Mouse (Mus musculus) layer of hippocampus, postnatal 25 days (tissue): ENCODE results near the gene Fbln1. TPM values are rescaled to one million over a fixed set of nuclear protein-coding genes. Genes with fewer than 3 reads are reported as not detected.

Experiments used
- DNase-seq, 2 experiments: peaks; one replicate each; pipeline ENCODE4 v3.0.0; 2022; ENCODE audit warnings: mixed read lengths in 2 of 2, low spot score in 1 of 2; ENCODE audit errors: extremely low spot score in 1 of 2
- total RNA-seq, 2 experiments: library from RNA; stranded (reverse); gene quantifications; 2 replicates each; pipeline ENCODE4 v1.2.3; 2021

Fbln1 gene
- total RNA-seq, 2 experiments from 2014 or later, result 11.3 to 13.5 TPM

DNA sequence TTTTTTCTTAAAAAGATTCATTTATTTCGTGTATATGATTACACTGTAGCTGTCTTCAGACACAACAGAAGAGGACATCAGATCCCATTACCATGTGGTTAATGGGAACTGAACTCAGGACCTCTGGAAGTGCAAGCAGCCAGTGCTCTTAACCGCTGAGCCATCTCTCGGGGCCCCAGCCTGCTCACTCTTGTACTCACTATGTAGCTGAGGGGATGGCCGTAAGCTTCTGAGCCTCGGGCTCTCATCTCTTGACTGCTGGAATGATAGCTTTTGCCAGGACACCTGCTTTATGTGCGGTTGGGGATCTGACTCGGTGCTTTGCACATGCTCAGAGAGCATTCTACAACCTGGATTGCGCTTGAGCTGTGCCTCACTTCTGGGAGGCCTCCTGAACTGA is 1.4 kb upstream of the Fbln1 start:
- no peak for DNase-seq

DNA sequence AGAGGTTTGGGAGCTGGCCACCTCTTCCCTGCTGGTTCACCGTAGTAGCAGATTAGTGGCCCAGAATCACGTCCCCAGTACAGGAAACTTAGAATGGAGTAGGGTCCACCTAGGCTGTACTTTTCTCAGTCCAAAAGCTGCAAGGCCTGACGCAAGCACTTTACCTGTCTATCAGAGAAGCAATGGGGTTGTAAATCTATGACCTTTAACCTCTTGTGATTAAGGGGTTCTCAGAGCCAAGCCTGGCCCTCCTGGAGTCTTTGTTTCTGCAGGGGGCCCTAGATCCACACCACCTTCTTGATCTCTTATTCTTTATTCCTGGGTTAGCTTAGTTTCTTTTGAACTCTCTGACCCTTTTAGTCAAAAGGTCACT is 940 bp downstream of the Fbln1 start:
- no peak for DNase-seq

DNA sequence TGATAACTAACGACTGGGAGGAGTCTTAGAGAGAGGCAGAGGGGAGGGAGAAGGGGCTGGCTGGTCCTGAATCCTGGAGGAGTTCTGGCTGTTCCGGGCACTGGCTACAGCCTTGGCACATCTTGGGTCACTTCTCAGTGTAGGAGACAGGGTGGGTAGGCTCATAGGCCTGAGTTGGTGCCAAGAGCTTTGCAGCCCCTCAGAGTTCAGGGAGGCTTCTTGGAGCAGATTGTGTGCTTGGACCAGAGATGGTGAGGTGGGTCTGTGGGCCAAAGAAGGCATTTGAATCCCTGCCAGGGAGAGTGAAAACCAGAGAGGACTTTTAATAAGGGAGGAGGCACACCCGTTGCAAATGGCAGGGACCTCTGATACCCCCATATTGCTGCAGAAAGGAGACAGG is 1.3 kb downstream of the Fbln1 start:
- no peak for DNase-seq

DNA sequence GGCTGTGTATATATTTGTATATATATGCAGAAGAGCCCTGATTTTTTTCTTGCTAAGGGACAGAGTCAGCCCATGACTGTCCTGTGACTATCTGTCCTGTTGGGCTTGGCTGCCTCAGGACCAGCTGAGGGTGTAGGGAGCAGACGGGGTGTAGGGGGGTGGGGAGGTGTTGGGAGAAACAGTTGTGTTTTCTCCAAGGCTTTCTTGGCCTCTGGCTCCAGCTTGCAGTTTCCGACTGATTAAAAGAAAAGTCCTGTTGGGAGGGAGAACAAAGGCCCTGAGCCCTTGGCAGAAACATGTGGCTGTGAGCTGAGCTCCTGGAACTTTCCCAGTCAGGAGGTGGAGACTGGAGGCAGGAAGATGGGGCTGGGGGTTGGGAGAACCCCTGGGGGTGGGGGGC is 2.0 kb downstream of the Fbln1 start:
- DNase-seq, result no peak

DNA sequence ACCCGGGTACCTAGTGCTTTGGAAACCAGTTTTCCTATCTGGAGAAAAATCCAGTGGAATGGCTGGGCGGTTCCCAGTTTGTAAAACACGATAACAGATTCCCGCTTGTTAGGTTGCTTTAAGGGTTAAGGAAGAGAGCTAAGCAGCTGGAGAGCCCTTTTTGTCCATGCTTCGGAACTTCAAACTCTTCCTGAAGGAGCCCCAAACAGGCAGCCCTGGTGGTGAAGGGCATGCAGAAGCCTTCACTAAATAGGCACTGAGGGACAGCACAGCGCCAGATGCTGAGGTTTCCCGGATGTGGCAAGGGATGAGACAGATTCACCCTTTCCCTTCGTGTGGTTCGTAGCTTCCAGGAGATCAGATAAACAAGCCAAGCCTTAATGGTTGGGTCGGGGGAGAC is 2.6 kb downstream of the Fbln1 start:
- DNase-seq, result no peak

DNA sequence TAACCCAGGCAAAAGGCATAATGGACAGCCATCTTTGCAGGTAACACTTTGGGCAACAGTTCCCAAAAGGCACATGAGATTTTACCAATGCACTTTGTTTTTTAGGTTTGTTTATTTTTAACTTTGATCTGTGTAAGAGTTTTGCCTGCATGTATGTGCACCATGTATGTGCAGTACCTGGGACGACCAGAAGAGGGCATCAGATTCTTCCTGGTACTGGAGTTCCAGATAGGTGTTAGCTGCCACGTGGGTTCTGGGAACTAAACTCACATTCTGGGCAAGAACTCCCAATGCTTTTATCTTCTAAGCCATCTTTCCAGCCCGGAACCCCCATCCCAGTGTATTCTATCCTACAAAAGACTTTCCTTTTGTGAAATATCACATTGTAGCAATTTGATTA is 3.6 kb downstream of the Fbln1 start:
- no peak for DNase-seq

DNA sequence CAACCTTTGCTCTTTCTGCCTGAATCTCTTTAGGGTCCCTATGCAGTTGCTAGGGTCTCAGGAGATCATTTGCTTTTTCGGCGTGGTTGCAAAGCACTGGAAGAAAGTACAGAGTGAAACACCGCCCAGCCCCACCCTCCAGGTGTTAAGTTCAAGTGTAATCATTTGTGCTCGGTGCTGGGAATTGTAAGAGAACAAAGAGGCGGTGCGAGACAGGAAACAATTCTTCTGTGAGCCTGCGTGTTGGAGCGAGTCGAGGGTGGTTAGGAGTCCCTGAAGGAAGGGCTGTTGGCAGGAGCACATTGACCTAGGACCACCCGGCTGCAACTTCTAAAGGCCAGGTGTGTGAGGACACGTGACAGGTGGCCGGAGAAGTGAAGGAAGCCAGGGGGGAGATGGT is 4.9 kb downstream of the Fbln1 start:
- DNase-seq, result no peak

DNA sequence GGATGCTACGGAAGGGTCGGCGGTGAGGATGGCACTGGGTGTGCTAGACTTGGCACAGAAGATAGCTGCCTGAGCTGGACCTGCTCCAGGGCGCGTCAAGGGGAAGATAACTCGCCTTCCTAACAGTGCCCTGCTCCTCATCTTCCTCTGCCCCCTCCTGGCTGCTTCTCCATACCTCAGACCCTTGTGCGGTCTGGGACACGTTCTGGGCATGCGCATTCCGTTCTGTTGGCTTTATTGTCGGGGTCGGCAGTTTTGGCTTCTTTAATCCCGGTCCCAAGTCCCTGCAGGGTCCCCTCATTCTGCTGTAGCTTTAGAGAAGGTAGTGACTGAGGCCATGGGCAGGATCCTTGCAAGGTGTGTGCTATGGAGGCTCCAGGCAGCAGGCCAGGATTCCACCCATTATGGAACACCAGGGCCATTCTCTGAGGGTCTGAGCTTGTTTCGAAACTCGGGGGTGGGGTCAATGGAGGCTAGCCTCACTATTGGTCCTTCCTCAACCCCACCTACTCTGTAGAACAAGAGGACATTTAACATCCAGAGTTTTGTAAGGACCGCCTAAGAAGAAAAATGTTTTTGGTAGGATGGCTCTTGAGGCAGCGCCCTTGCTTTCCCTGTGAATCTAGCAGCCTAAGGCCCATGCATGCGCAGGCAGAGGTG is 5.5 kb downstream of the Fbln1 start:
- DNase-seq, result no peak

DNA sequence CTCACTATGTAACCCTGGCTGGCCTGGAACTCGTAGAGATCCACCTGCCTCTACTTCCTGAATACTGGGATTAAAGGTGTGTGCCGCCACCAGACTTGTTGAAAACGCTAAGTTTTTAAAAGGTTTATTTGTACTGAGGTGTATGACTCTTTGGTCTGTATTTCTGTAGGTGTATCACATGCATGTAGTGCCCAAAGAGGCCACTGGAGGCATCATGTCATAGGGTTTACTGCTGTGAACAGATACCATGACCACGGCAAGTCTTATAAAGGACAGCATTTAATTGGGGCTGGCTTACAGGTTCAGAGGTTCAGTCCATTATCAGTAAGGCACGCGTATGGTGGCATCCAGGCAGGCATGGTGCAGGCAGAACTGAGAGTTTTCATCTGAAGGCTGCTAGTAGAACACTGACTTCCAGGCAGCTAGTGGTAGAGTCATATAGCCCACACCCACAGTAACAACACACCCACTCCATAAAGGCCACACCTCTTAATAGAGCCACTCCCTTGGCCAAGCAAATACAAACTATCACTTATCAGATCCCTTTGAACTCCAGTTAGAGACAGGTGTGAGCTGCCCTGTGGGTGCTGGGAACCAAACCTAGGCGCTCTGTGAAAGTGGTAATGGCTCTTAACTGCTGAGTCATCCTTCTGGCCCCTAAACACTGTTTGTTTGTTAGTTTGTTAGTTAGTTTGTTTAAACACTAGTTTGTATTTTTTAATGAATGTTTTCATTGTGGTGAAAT is 10.5 kb downstream of the Fbln1 start:
- DNase-seq, result no peak

DNA sequence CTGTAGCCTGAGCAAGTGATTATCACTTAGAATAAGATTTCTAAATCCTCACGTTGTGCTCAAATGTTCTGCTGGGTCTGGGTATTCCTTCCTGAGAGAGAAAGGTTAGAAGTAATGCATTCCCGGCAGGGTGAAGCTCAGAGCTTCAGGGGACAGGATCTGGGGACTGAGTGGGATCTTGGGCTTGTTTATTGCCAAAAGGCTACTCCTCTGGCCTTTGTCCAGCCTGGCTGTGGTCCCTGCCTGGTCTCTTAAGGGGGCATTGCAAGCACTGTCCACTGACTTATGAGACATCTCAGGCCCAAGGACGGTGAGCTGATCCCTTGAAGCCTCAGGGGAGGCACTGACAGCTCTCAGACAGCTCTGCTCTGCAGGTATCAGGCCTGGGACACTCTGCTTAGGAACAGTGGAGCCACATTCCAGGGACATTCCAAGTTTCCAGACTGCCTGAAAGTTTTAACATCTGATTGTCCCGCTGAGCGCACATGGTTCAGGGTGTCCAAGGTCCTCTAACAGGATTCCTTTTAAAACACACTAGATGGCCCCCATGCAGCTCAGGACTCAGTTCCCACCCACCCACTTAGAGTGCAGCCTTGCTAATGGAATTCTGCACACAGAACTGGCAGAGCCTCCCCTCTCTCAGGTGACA is 13.0 kb downstream of the Fbln1 start:
- DNase-seq, result no peak

DNA sequence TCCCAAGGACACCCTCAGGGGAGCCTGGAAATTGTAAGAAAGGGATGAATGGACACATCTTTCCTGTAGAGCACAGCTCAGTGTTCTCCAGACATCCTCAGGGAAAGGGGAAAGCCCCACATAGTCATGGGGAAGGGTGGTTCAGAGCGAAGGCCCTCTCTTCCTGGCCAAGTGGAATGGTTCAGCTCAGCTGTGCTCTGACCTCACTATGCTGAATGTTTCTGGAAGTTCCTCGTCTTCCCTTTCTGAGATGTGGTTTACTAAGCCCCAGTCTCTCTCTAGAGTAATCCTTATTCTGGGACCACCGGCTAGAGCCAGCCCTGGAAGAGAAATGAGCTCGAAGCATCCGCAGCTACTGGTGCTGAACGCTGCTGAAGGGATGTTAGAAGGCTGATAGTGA is 14.6 kb downstream of the Fbln1 start:
- no peak for DNase-seq

DNA sequence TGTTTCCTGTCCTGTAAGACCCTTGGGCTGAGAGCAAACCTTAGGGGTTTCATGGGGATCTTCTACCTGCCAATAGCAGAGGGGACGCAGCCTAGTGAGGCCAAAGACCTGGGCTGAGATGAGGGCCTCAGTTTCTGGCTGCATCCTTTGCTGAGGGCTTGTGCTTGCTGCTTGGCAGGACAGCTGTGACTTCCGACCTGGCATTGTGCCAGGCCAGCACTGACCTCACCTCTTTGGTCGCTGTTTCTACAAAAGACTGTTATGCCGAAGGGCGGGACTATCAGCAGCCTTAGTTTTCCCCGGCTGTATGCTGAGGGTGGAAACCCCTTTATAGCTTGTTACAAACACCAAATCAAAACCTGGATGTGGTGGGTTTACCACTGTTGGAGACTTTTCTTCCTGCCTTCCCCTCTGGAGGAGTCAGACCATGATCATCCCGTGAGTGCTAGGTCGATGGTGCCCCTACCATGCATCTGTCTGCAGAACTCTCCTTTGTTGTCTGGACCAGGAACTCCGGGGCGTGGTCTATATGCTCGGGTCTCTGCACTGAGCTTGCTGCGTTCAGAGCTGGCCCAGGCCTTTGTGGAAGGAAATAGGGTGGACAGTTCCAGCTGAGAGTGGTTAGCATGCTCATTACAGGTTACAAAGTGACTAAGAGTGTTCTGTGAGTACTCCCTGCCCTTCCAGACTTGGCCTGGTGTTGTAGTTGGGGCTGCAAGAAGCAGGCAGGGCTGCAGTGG is 15.5 kb downstream of the Fbln1 start:
- DNase-seq, result no peak

DNA sequence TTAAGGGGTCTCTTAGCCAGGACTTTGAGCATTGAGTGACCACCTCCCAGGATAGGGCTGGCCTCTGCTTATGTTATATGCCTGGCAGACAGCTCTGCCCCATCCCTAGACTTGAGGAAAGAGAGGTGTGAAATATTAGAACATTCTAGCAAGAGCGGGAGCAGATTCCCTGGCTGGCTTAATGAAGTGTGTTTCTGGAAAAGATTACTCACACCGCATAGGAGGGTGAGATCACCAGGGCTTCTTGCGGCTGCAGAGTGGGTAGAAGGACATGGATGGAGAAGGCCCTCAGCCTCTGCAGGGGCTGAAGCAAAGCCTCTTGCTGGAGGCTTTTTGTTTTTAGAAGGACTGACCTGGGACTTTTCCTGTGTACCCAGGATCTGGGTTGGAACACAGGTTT is 19.9 kb downstream of the Fbln1 start:
- no peak for DNase-seq

DNA sequence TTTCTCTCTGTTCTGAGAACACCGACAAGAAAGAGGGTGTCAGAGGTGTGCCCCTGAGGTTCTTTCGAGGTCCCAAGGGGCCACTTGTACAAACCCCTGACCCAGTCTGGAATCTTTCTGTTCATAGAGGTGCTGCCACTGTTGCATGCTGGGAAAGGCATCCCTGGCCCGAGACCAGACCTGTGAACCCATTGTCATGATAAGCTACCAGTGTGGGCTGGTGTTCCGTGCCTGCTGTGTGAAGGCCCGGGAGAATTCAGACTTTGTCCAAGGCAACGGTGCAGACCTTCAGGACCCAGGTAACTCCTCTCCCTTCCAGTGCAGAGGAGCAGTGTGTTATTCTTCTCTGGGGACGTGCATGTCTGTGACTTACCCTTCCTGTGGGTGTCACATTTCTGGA is 21.1 kb downstream of the Fbln1 start:
- no peak for DNase-seq

DNA sequence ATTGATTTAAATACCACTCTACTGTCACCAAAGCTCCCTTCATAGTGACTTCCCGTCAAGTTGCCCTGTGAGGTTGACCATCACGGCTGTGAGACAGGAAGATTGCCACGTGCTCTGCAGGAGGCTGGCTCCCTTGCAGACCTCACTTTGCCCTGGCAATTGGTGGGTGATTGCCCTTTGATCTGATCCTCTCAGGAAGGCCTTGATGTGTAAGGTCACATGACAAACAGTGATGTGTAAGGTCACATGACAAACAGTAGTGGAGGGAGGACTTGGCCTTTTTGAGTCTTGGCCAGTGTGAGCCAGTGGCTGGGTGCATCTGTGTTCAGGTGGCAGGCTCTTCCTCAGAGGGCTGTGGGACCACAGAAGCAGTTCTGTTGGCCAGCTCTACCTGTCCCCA is 22.8 kb downstream of the Fbln1 start:
- DNase-seq, result no peak

DNA sequence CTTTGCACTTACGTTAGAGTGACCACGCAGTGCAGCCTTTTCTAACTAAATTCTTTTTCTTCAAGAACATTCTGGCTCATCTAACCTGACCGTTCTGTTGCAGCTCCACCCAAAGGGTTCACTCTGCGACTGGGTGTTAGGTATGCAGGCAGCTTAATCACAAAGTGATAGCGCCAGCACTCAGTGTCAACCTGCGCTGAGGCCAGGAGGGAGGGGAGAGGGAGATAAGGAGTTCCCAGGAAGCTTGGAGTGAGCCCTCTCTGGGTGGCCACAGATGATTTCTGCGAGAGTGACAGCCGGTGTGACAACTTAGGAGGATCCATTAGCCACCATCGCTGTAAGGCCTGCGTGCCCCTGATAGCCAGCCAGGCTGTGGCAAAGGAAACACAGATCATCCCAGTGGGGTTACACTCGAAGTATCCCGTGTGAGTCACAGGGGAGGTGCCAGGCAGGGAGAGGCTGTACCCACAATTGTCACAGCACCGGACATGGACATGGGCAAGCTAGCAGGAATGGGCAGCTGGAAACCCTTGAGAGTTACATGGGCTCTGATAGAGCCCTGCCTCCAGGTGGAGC is 24.3 kb downstream of the Fbln1 start:
- DNase-seq, result no peak

DNA sequence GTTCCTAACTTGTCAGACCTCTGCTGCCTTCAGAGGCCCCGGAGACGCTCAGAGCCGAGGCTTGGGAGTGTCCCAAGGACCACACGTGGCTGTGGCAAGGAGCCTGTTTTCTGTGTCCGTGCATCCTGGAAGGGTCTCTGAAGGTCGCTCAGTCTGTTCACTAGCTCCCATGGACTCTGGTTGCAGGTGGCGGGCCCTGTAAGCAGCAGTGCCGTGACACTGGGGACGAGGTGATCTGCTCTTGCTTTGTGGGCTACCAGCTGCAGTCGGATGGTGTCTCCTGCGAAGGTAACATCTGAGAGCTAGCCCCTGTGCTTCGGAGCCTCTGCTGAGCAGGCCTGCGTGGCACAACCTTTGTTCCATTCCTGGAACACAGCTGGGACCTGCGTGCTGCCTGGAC is 24.9 kb downstream of the Fbln1 start:
- no peak for DNase-seq

DNA sequence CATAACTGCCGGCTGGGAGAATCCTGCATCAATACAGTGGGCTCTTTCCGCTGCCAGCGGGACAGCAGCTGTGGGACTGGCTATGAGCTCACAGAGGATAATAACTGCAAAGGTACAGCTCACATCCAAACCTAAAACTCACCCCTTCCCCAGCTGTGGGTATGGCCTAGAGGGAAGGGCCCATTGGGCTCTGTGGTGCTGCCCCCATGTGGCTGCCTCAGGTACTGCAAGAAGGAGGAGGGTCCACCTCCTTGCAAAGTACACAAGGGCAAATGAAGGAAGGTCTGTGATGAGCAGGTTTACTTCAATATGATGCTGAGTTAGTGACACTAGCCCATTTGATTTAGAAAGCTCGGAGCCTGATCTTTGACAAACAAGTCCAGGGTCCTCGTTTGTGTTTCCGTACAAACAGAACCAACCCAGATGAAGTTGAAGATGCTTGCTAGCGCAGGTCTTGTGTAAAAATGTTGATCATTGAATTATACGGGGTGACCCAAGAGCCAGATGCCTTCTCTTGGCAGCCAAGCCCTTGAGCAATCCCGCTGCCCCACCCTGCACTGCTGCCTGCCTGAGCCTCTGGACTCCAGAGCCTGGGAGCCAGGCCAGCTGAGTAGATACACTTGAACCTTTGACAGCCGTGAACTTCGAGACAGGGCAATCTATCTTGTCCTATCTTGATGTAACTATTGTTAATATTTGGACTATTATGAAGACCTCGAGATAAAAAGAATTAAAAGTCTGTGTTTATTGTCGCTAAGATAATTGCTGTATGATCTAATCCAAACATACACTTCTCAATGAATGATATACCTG is 25.9 kb downstream of the Fbln1 start:
- peak; percentile 30 to 74 for DNase-seq

DNA sequence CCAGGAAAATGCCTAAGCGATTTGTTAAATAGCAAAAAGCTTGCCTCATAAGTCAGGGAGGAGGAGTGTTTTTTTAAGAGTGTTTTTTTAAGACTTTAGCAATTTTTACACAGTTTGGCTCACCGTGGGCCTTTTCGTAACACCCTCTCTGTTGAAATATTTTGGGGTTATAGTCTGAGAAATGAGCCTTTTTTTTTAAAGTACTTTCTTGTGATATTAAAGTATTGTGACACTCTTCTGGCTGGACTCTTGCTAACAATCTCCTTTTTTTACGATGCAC is 26.4 kb downstream of the Fbln1 start:
- no peak for DNase-seq

DNA sequence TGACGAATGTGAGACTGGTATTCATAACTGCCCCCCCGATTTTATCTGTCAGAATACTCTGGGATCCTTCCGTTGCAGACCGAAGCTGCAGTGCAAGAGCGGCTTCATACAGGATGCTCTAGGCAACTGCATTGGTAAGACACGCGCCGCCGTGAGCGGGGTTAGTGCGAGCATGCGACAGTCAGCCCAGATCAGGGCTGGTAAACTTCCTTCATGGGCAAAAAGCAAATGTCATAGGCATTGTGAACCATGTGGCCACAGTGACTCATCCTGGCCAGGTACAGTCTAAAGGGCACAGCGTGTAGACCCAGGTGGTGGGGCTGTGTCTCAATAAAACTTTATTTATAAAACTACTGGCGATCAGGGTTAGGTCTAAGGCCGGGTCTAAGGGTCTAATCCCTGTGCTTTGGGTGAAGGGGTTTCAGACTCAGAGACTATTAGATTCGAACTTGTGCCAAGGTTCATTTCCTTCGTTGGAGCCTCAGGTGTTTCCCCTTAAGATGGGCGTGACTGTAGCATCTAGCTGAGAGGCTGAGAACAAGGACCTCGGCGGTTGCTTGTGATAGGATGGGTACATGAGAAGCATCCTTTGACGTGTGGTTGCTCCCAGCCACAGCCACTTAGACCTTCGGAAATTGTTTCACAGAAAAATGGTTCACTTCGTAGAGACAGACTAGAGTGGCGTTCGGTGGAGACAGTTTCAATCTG is 26.9 kb downstream of the Fbln1 start:
- DNase-seq, result no peak
